Mouse (Mus musculus): ENCODE results near the gene Ablim1.

DNA sequence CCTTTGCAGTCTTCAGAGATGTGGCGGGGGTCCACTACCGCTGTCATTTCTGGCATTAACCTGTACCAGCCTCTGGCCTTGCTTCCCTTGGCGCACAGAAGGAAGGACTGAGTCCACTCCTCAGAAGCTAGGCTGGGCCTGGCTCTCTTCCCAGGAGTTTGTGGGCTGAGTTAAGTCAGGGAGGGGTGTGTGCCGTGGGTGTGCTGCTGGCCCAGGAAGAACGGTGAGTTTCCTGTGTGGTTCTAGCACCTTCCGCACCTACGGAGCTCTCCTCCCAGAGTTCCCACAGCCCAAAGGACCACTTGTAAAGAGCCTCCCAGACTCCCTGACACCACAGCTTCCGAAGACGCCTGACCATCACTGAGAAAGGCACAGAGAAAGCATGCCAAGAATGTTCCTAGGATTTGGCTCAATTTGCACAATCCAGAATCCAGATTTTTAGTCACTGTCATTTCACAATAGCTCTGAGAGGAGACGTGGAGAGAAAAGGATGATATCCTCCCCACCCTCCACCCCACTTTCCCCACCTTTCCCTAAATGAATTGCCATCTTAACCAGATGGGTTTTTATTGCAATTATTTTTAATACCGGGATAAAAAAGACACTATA lies 75.4 kb downstream of the Ablim1 start:
- TF ChIP-seq POLR2A (IDR thresholded peaks at IDR 0.05; ENCODE audit: control insufficient read depth, extremely low read depth, insufficient read depth, low read length, poor library complexity) (no peak), CTCF (IDR thresholded peaks at IDR 0.05; ENCODE audit: borderline replicate concordance, control insufficient read depth, extremely low read depth, insufficient read depth, low read length, poor library complexity) (no peak)

Measured in thymus, adult 2 months (tissue).